Mouse (Mus musculus) thymus, postnatal 36 days (tissue): Measurements from ENCODE around the gene Mboat1.

Experiments
- DNase-seq, 2 experiments: peaks; one replicate each; pipeline ENCODE4 v3.0.0; 2022; ENCODE audit warnings: mixed read lengths in 2 of 2

Mboat1 gene

GRCm38 (mm10) chr13:30136243-30136922 is at the start of gene Mboat1:
Mboat1 (plus strand) TSS chr13:30136489.
- DNase-seq: peak; percentile 74 to 83

GRCm38 (mm10) chr13:30093086-30093485 is 43.2 kb upstream of the Mboat1 start:
- peak in 1 of 2 experiments; percentile 4 for DNase-seq

GRCm38 (mm10) chr13:30095851-30096250 is 40.4 kb upstream of the Mboat1 start:
- DNase-seq: no peak

GRCm38 (mm10) chr13:30096536-30096935 is 39.8 kb upstream of the Mboat1 start:
- no peak for DNase-seq

- no peak for DNase-seq
These were observed 27.2 kb upstream of the Mboat1 start for GRCm38 (mm10) chr13:30109001-30109600.

- DNase-seq: no peak
These were observed 20.5 kb upstream of the Mboat1 start for GRCm38 (mm10) chr13:30115792-30116191.

GRCm38 (mm10) chr13:30136923-30137629 is 787 bp downstream of the Mboat1 start:
- DNase-seq: no peak

- DNase-seq: no peak
These were observed 1.7 kb downstream of the Mboat1 start for GRCm38 (mm10) chr13:30137951-30138350.

GRCm38 (mm10) chr13:30140149-30140548 is 3.9 kb downstream of the Mboat1 start:
- DNase-seq: no peak

GRCm38 (mm10) chr13:30140646-30141045 is 4.4 kb downstream of the Mboat1 start:
- no peak for DNase-seq

- DNase-seq: no peak
These were observed 5.7 kb downstream of the Mboat1 start for GRCm38 (mm10) chr13:30141996-30142395.

- no peak for DNase-seq
These were observed 10.2 kb downstream of the Mboat1 start for GRCm38 (mm10) chr13:30146468-30146867.

- DNase-seq: peak; percentile 38 to 49
These were observed 18.0 kb downstream of the Mboat1 start for GRCm38 (mm10) chr13:30154264-30154663.

GRCm38 (mm10) chr13:30159626-30160025 is 23.3 kb downstream of the Mboat1 start:
- DNase-seq: no peak

GRCm38 (mm10) chr13:30163521-30163920 is 27.2 kb downstream of the Mboat1 start:
- DNase-seq: no peak

- DNase-seq: peak; percentile 16 to 26
These were observed 30.1 kb downstream of the Mboat1 start for GRCm38 (mm10) chr13:30166138-30167090.

- DNase-seq: no peak
These were observed 31.2 kb downstream of the Mboat1 start for GRCm38 (mm10) chr13:30167499-30167898.

GRCm38 (mm10) chr13:30168803-30169202 is 32.5 kb downstream of the Mboat1 start:
- DNase-seq: no peak

- DNase-seq: no peak
These were observed 33.8 kb downstream of the Mboat1 start for GRCm38 (mm10) chr13:30170061-30170460.

- DNase-seq: no peak
These were observed 38.3 kb downstream of the Mboat1 start for GRCm38 (mm10) chr13:30174586-30174985.

GRCm38 (mm10) chr13:30177356-30177755 is 41.1 kb downstream of the Mboat1 start:
- DNase-seq: no peak

GRCm38 (mm10) chr13:30185549-30185948 is 49.3 kb downstream of the Mboat1 start:
- DNase-seq: no peak

GRCm38 (mm10) chr13:30185959-30186358 is 49.7 kb downstream of the Mboat1 start:
- no peak for DNase-seq
